Mouse (Mus musculus) right cerebral cortex, adult 18-20 months (tissue): ENCODE measurements around the gene Fn1.

Experiments
- DNase-seq: peaks from one replicate; pipeline ENCODE4 v3.0.0; 2022; ENCODE audit warnings: mixed read lengths

Fn1 gene

DNA sequence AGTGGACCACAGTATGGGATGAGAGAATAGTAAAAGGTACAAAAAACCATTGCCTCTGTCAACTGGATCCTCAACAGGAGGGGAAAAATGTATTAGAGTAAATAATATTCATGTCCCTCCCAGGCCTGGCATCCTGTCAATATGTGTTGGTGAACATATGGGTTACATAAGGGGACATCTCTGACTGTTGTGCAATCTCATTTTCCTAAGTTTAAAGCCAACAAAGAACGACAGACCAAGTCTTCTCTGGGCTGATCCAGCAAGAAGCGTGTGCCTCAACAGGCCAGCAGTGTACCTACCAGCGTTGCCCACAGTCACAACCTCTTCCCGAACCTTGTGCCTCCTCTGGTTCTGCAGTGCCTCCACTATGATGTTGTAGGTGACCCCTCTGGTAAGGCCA lies 57.6 kb downstream of the Fn1 start:
- DNase-seq: no peak

DNA sequence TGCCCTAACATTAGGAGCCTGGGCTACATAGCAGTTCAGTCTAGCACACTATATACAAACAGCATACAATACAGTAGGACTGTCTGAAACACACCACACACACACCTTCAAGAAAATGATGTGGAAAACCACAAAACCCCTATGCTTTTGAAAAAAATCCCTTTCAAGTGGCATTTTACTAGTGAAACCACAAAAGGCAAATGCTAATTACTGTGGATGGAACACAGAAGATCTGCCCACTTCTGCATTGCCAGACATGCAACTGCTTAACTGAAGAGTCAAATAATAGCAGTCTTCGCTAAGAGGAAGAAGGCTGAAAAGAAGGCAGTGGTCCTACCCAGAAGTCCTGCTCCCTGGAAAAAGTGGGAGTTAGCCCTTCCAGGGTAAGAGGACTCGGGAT lies 58.7 kb downstream of the Fn1 start:
- no peak for DNase-seq

DNA sequence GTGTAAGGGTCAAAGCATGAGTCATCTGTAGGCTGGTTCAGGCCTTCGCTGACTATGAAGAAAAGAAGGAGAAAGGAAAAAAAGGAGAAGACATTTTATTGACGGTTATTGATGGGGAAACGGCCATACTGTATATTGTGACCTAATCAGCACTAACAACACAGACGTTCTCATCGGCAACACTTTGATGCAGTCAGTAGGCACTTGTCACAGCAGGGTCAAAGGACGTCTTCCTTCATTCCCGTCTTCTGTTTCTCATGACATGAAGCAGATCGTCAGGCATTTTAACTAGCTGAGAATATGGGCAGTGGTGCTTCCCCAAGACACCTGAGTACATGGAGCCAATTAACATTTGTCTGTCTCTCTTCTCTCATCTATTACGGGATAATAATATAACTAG lies 59.8 kb downstream of the Fn1 start:
- no peak for DNase-seq

DNA sequence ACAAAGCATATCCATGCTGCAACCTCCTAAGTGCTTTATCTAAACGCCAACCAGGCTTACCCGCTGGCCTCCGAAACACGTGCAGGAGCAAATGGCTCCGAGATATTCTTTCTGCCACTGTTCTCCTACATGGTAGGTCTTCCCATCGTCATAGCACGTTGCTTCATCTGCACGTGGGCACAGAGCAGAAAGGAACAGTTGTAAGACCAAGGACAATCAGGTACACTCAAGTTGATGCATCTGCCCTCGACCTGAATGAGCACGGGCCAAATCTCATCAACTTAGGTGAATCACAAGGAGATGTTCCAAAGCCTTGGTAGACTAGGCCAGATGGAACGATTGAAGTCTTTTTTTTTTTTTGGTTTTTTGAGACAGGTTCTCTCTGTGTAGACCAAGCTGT lies 63.0 kb downstream of the Fn1 start:
- DNase-seq: no peak

DNA sequence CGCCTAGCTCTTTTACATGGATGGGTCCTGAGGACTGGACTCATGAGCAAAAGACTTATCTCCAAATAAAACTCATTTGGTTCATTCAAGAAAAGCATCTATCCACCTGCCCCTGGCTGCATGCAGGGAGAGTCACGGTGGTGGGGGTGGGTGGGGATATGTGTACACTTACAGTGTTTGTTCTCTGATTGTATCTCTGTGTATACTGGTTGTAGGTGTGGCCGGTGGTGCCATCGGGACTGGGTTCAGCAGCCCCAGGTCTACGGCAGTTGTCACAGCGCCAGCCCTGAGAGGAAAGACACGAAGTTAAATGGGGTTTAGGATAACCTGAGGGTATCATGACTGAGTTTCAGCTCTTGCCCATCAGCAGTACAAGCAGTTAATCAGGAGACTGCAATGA lies 66.3 kb downstream of the Fn1 start:
- DNase-seq: no peak

DNA sequence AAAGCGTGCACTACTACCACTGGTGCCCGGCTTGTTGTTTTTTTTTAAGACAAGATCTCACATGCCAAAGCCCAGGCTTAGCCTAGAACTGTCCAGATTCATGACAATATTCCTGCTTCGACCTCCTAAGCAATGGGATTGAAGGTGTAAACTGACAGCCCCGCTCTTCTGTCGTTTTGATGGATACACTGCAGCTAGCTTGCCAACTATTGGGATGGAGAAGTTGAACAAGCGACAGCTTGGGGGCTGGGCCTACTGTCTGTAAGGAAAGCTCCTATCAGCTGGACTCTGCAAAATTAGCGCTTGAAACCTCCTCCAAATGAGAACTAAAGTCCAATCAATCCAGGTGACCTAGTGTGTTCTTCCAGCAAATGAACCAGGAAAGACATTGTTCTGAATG lies 69.1 kb downstream of the Fn1 start:
- no peak for DNase-seq

DNA sequence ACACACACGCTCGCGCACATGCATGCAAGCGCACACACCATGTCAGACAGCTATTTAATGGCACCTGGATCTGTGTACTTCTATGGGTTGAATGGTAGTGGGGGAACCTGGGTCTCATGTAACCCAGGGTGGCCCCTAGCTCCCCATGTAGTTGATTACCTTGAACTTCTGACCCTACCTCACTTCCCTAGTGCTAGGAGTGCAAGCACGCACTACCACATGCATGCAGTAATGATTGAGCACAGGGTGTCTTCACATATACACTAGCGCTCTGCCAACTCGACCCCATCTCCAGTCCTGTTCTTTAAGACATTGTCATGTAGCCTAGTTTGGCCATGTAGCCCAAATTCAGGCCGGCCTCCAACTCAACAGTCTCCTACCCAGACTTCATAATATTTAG lies 69.7 kb downstream of the Fn1 start:
- no peak for DNase-seq

DNA sequence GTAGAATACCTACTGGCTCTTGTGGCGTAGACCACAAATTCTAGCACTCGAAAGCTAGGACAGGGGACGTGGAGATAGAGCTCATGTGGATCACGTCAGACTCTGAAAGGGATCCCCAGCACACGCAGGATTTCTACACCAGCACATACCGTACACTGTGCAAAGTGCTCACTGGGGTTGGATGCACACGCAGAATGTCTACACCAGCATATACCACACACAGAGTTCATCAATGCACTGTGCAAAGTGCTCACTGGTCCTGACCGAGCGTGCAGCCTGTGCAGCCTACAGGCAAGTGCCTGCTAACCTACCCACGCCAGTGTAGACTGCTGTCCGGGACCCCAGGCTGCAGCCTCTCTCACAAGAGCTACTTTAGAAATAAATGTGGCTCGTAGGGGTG lies 72.6 kb downstream of the Fn1 start:
- DNase-seq: no peak

DNA sequence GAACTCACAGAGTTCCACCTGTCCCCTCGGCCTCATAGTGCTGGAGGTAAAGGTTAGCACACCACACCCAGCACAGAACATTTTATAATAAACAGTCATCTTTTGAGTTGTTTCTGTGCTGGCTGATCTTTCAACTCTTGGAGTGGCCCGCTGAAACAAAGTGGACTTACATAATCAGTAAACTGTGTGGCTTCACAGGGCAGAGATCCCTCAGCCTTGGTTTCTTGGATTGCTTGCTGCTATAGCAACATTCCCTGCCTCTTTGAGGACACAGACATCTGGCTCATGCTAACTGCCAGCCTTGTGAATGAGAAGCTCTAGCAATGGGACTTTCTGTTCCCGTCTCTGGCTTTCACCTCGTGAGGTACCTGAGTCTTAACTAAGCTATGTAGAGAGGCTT lies 73.5 kb downstream of the Fn1 start:
- DNase-seq: no peak

DNA sequence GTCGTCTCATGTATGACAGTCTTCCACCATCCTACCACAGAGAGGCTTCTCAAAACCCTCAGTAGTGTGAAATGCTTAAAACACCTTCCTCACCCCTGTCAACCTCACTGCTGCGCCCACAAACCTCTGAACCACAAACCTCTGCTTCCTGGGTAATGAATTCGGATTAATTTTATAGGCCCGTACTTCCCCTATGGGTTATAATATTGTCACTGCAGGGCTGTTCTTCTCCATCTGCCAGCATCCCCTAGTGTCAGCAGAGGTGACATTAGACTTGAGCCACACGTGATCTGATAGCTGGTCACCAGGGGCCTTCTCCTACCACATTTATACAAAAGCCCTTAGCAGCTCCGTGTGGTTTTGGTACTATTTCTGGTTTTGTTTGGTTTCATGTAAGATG lies 76.2 kb downstream of the Fn1 start:
- no peak for DNase-seq

DNA sequence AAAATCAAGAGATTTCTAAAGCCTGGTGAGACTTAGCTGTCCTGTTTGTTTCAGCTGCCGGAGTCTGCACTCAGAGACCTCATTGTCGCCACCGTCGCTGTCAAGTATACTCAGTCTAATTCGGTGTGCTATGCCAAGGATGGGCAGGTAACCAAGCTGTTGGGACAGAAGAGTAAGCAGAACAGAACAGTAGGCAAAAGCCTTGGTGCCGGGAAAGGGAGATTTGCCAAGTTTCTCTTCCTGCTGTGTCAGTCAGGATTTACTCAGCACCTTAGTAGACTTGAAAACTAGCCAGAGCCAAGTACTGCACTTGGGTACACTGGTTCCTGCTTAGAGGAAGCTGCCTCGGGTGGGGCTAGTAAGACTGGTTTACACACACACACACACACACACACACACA lies 77.0 kb downstream of the Fn1 start:
- DNase-seq: no peak

DNA sequence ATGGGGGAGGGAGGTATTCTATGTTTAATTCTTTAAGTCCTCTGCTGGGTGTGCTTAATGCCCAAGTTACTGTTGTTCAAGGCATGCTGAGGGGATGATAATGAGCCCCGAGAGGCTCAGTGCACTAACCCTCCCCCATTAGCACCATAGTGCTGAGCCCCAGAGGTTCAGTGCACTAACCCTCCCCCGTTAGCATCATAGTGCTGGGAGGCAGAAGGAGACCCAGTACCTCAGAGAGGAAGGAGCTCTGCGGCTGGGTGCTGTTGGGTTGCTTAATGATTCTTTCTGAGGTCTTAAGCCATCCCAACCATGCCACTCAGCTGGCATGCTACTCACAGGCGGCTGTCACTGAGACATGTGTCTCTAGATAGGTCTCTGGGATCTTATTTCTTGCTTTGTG lies 82.9 kb downstream of the Fn1 start:
- DNase-seq: no peak

DNA sequence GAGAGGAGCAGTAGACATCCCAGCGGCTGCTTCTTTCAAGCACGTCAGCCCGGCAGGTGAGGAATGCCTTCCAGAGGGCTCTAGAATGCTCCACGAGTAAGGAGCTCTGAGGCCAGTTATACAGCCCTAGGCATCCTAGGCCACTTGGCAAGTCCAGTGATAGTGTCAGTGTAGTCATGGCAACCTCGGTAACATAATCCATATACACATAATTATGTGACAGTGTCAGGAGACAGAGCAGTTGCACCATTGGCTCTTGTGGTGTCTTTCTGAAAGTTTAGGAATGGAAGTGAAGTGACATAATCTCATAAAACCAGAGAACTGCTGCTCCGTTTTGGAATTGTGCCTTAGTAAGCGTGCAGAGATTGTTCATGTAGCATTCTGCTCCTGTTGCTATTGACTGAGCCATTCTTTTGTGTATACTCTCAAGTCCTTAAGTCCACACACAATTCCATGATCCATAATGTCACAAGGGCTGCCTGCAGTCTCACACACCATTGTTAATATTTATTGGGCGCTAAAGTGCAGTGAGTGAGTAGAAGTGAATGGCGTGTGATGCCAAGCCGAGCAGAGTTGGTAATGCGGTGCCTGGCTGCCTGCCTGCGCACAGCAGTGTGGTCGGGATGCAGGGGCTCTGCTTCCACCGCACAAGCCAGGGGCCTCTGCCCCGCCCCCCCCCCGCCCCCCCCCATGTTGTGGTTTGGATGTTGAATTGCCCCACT lies 85.0 kb downstream of the Fn1 start:
- no peak for DNase-seq

DNA sequence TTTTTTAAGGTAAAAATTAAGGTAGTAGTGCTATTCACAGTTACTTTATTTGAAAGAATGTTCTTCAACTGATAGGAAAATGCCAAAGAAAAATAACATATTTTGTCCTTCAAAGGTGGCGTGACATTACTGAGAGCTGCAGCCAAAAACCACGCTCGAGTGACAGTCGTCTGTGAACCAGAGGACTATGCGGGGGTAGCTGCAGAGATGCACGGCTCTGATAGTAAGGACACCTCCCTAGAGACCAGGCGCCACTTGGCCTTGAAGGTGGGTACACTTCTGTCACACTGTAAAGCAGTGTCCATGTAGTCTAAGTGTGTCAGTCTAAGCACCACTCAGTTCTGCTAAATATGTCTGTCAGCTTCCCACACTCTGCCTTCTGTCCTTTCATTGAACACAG lies 88.7 kb downstream of the Fn1 start:
- no peak for DNase-seq

DNA sequence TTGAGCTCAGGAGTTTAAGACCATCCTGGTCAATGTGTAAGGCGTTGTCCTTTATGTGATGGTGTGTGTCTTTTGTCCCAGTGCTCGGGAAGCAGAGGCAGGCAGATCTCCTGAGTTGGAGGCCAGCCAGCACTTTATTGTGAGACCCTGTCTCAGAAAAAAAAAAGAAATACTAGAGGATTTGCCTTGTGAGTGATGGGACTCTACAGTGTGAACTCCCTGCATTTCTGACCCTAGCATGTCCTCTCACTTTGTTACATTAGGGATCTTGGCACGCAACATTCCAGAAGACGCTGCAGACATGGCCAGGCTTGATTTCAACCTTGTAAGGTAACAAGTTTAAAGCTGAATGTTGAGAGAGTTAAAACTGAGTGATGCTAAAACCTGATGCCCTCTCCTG lies 92.4 kb downstream of the Fn1 start:
- no peak for DNase-seq

DNA sequence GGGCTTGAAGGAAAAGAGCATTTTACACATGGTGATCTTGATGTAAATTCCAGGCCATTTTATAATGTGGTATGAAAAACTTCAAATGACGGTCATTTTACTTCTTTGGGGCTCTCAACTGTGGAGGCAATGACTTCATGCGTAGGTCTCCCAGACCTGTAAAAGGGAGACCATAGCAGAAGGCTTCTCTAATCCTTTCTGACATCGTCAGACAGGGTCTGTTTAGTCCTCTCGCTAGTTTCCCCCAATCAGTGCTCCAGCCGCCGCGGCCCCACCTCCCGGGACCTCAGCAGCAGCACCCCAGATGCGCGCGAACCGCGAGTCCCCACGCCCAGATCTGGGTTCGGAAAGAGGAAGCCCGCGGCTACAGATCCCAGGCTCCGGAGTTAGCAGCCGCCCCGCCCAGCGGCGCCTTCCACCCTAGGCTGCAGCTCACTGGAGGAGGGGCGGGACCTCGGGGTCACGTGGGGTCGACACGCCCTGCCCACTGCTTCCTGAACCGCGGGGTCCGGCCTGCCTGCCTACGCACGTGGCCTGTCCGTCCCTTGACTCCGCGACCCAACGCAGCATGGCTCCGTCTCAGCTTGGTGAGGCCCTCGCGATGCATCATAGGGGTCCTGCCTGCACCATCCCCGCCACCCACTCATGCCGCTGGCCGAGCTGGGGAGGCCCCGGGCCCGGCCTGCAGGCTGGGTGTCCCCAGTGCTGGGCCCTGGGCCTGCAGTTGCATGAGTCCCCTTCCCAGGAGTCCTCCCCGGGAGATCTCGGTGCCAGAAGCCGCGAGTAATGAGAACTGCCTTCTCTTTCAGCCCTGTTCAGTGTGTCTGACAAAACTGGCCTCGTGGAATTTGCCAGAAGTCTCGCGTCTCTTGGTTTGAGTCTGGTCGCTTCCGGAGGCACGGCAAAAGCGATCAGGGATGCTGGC lies 96.0 kb downstream of the Fn1 start, which contains the start of gene Atic:
Gene Atic, plus strand, starts transcription at position 463 of the 925 bp plus-strand sequence.
- peak; percentile 88 for DNase-seq

DNA sequence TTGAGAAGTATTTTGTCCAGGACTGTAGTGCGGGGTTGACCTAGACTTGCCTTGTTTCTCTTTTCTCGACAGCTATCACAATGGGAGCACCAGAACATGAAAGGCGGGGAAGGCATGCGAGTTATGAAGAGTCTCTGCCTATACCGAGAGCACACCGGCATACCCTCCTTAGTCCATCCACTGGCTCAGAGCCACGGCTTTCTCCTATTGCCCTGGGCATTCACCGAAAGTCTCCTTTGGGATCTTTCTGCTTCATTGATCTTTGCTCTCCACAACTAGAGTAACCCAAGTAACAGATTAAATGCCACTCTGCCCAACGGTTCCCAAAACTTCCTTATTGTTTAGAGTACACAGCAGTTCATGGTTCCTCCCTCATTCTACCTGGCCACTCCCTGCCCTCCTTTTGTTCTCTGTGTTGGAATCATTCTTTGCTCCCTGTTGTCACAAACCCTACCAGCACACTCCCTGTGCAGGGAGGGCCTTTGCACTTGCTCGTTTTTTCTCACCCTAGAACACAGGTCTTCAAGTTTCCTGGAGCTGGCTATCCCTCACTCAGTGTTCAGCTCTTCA lies 102.3 kb downstream of the Fn1 start:
- no peak for DNase-seq

DNA sequence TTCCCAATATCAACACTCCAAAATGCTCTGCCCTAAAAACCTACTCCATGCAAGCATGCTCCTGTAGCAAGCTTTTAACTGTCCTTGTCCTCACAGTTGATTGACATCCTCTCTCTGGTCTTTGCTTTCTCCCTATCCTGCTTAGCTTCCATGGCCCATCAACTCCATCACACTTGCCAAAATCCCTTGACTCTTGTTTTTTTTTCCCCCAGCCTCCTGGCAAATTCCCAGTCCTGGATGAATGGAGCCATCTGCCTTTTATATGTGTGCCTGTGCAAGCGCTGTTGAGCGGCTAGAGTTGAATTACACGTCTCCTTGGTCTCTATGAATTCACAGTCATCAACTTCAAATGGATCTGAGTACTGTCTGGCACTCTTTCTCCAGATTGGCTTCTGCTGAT lies 112.6 kb downstream of the Fn1 start:
- no peak for DNase-seq

DNA sequence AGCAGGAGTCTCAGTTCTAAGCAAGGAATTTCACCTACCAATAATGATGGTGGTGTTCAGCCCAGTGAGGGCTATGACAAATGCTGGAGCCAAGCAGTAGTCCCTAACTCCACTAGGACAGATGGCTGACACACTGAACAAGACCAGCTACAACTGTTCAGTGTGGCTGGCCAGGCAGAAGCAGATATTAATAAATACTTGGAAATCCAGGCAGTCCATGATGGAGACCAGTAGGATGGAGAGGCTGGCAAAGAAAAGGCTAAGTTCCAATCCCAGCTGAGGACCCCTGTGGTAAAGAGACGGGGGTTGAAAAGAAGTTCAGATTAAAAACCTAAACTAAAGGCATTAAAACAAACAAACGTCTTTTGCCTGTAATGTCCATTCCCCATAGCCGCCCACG lies 113.4 kb downstream of the Fn1 start:
- DNase-seq: no peak
